Mouse (Mus musculus): ENCODE results near the gene Smad1. TPM values are rescaled to one million over a fixed set of nuclear protein-coding genes. Genes with fewer than 3 reads are reported as not detected.

The Smad1 gene
- polyA plus RNA-seq (2012; ENCODE audit: low replicate concordance) = 12.9 and 15.5 TPM in 2 replicates

GRCm38 (mm10) chr8:79398994-79399650 is at the start of gene Smad1:
Gene Smad1 (minus strand): TSS chr8:79399518.

GRCm38 (mm10) chr8:79294610-79295275 is 104.6 kb downstream of the Smad1 start, which contains the start of gene Mmaa:
Gene Mmaa (minus strand): TSS chr8:79294937.

Other genes with a start within 250 kb of the Smad1 start
- gene 1700011L22Rik, start 150.9 kb downstream of the Smad1 start, polyA plus RNA-seq (2012; ENCODE audit: low replicate concordance) = not detected in 2 replicates
- gene Mmaa, start 104.6 kb downstream of the Smad1 start, polyA plus RNA-seq (2012; ENCODE audit: low replicate concordance) = 0.16 and 0.33 TPM in 2 replicates
- gene Otud4, start 240.1 kb upstream of the Smad1 start, polyA plus RNA-seq (2012; ENCODE audit: low replicate concordance) = 3.1 and 9.7 TPM in 2 replicates

Data from leukemia stem cell, adult 10-12 weeks (primary cell).